Mouse (Mus musculus) hindbrain, embryonic 16.5 days (tissue): ENCODE measurements around the gene Tctn1. TPM values are rescaled to one million over a fixed set of nuclear protein-coding genes. Genes with fewer than 3 reads are reported as not detected.

Experiments
- ATAC-seq: fragments of 200-750 bp; cut with Nextera tagmentation; 2 replicates; pipeline ENCODE4 v1.8.0; 2017; ENCODE audit warnings: moderate TSS enrichment, moderate library complexity
- H3K27ac ChIP-seq: fragments of 300-500 bp; sonication (generic); 2 replicates; pipeline ENCODE4 v1.5.1; 2014; ENCODE audit warnings: low read depth, mild to moderate bottlenecking, control low read depth, low read length, moderate library complexity
- H3K27me3 ChIP-seq: fragments of 300-500 bp; sonication (generic); replicated peaks from 2 replicates; pipeline ENCODE4 v1.6.1; 2014; ENCODE audit warnings: low read length; ENCODE audit not compliant: control insufficient read depth, insufficient read depth
- H3K36me3 ChIP-seq: fragments of 300-500 bp; sonication (generic); 2 replicates; pipeline ENCODE4 v1.6.1; 2014; ENCODE audit warnings: mild to moderate bottlenecking, low read length, moderate library complexity, mixed read lengths; ENCODE audit not compliant: control insufficient read depth, insufficient read depth
- H3K4me1 ChIP-seq: fragments of 300-500 bp; sonication (generic); 2 replicates; pipeline ENCODE4 v1.6.1; 2014; ENCODE audit warnings: low read depth, low read length; ENCODE audit not compliant: control insufficient read depth, insufficient read depth
- H3K4me2 ChIP-seq: fragments of 300-500 bp; sonication (generic); 2 replicates; pipeline ENCODE4 v1.6.1; 2014; ENCODE audit warnings: mild to moderate bottlenecking, low read length, control low read depth, moderate library complexity
- H3K4me3 ChIP-seq: fragments of 300-500 bp; sonication (generic); 2 replicates; pipeline ENCODE4 v1.5.1; 2014; ENCODE audit warnings: mild to moderate bottlenecking, low read length, control low read depth, moderate library complexity
- H3K9ac ChIP-seq: fragments of 300-500 bp; sonication (generic); 2 replicates; pipeline ENCODE4 v1.6.1; 2014; ENCODE audit warnings: low read depth, mild to moderate bottlenecking, control low read depth, low read length, moderate library complexity
- H3K9me3 ChIP-seq: fragments of 300-500 bp; sonication (generic); 2 replicates; pipeline ENCODE4 v1.6.1; 2014; ENCODE audit warnings: mild to moderate bottlenecking, low read length, moderate library complexity; ENCODE audit not compliant: control insufficient read depth
- WGBS: fragments of 180-500 bp; shearing (Covaris S2); extraction: QIAGEN DNeasy Blood & Tissue Kit; methylation state at CpG from one replicate; pipeline ENCODE4 v1.1.7; 2014; 5-methylcytosine and 5-hydroxymethylcytosine counted together
- polyA plus RNA-seq: library from polyadenylated mRNA; unstranded; fragments of >200 nt; fragmentation: Nextera tagmentation; extraction: Ambion mirVana; gene quantifications from 2 replicates; pipeline ENCODE4 v1.2.1, GENCODE M21; 2015

The Tctn1 gene
- polyA plus RNA-seq, 1 experiment from 2014 or later, result 5.3 TPM

DNA sequence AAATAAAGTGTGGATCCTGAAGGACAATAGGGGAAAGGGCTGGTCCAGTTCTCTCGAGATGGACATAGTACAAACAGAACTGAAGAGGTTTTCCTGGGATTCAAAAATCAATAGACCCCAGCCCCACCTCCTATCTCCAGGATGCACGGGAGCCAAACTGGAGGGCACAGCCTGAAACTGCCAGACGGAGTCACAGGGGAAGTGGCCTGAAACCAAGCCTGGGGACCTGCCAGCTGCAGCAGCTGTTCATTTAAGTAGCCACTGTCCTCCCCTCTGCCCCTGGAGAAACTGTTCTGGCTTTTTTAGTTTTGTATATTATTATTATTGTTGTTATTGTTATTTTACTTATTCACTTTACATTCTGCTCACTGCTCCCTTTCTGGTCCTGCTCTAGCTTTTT, 75.1 kb downstream of the Tctn1 start:
- Histone ChIP-seq H3K9me3 (no peaks in the 10 kb centered on the region), H3K27ac (no peak overlapping the region), H3K36me3 (no peaks in the 10 kb centered on the region), H3K4me2 (no peak overlapping the region), H3K27me3 (no peaks in the 10 kb centered on the region), H3K4me1 (no peaks in the 10 kb centered on the region), H3K9ac (no peak overlapping the region), H3K4me3 (no peak overlapping the region)
- 45% methylated on average over 3 of the region's 3 CpGs for WGBS
- ATAC-seq, result no peak

Other genes starting within 250 kb of the Tctn1 start
- 16.7 and 18.7 TPM in 2 replicates for gene Cux2, start 214.4 kb downstream of the Tctn1 start, polyA plus RNA-seq
- gene Myl2, start 163.5 kb downstream of the Tctn1 start, polyA plus RNA-seq, result 1.9 and 2.7 TPM in 2 replicates
- gene Ccdc63, start 123.6 kb downstream of the Tctn1 start, polyA plus RNA-seq, result 0.19 and 0.20 TPM in 2 replicates
- gene Ppp1cc, start 106.2 kb downstream of the Tctn1 start, polyA plus RNA-seq, result 182 and 185 TPM in 2 replicates
- 1.1 and 1.5 TPM in 2 replicates for gene Hvcn1, start 57.7 kb downstream of the Tctn1 start, polyA plus RNA-seq
- 6.5 and 8.1 TPM in 2 replicates for gene Pptc7, start 19.9 kb upstream of the Tctn1 start, polyA plus RNA-seq
- 17.7 and 20.1 TPM in 2 replicates for gene Rad9b, start 89.8 kb upstream of the Tctn1 start, polyA plus RNA-seq
- gene Vps29, start 89.9 kb upstream of the Tctn1 start, polyA plus RNA-seq, result 314 and 353 TPM in 2 replicates
- gene Gpn3, start 107.4 kb upstream of the Tctn1 start, polyA plus RNA-seq, result 35.3 and 40.9 TPM in 2 replicates
- gene Fam216a, start 107.9 kb upstream of the Tctn1 start, polyA plus RNA-seq, result 132 and 140 TPM in 2 replicates
- gene Arpc3, start 127.4 kb upstream of the Tctn1 start, polyA plus RNA-seq, result 139 and 158 TPM in 2 replicates
- gene Anapc7, start 157.2 kb upstream of the Tctn1 start, polyA plus RNA-seq, result 47.3 and 51.2 TPM in 2 replicates
- gene Atp2a2, start 237.8 kb upstream of the Tctn1 start, polyA plus RNA-seq, result 47.2 and 50.2 TPM in 2 replicates